Mouse (Mus musculus) thymus, postnatal 10 days (tissue): ENCODE measurements around the gene Insyn1.

ENCODE experiments used
- DNase-seq, 2 experiments: peaks; one replicate each; pipeline ENCODE4 v3.0.0; 2021; ENCODE audit warnings: low spot score in 2 of 2

Insyn1 gene

DNA sequence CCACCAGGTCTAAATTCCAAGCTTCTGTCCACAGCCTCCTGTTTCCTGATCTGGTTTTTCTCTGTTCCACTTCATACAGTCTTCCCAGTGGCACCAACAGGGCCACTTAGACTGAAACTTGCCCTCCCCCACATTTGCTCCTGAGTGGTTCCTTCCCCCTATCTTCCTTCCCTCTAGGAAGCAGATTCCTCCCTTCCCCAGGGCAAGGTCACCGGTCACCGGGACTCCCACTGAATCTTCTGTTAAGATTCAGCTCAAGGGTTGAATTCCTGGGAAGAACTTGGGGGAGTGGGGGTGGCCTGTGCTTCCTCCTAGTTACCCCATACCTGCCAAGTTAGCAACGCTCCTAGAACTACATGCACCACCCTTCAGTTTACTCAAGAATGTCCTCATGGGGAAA is 1.3 kb upstream of the Insyn1 start:
- DNase-seq: no peak

DNA sequence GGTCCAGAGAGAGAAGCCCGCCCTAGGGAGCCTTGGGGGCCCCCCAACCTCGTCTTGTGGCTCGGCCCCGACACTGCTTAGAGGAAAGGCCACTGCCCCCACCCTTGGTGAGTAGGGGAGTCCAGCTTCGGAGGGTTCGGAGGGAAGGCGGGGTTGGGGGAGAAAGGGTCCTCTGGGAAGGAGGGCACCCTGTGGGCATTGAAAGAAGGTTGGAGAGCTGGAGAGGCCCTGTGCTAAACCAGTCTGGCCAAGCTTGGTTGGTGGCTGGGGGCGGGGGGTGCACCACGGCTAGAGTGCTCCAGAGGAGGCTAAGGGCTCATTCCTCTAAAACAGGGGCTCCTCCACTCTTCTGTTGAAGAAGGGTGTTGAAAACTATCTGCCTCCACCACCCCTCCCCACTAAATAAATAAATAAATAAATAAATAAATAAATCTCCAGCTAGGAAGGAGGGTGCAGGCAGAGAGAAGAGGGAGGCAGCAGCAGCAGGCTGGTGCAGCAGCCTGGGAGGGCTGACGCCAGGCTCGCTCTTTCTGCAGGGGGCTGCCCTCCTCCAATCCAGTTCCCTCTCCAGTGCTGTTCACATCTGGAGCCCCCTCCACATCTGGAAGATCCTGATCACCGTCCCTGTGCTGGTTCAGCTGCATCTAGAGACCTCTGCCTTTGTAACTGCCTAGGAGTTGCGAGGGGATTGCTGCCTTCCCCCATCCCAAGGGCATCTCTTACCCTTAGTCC is 896 bp downstream of the Insyn1 start:
- DNase-seq: no peak

DNA sequence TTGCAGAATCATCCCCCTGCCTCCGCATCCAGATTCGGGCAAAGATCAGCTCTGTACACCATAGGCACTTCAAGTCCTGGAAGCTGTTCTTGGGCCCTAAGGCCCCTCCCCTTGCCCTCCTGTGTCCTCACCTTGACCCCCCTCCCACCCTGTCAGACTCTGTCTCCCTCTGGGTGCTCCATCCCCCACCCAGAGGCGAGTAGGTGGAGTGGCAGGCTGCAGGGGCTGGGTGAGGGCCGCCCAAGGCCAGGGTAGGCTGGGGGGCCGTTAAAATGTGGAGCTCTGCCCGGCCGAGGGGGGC is 1.4 kb downstream of the Insyn1 start:
- DNase-seq: no peak

DNA sequence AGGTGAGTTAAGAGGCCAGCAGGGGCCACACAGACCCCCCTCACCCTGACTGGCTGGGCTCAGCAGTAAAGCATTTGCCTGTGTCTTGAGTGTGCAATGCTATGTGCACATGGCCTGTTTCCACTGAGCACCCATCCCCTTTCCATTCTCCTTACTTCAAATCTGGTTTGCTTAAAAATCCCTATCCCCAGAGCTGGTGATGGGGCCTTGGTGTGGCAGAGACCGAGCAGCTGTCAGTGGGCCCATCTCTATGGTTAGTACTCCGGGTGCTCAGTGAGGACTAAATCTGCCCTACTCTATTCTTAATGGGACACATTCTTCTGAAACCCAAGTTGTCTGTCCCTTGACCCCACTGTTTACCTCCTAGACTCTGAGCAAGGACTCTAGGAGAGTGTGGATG is 2.0 kb downstream of the Insyn1 start:
- no peak for DNase-seq

DNA sequence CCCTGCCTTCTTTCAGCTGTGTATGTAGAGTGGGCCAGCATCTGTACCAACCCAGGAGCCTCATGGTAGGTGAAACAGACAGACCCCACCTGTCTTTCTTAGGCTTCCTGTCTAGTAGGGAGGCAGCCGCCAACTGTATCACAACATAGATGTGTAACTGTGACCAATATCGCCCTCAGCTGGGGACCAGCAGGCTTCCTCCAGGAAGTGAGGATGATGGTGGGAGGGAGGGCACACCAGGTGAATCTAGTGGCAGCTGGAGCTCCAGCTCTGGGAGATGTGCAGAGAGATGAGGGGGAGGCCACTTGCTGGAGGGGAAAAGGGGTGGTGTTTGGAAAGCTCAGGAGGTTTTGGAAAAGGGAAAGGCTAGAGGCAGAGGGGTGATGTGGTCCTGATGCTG is 6.6 kb downstream of the Insyn1 start:
- no peak for DNase-seq

DNA sequence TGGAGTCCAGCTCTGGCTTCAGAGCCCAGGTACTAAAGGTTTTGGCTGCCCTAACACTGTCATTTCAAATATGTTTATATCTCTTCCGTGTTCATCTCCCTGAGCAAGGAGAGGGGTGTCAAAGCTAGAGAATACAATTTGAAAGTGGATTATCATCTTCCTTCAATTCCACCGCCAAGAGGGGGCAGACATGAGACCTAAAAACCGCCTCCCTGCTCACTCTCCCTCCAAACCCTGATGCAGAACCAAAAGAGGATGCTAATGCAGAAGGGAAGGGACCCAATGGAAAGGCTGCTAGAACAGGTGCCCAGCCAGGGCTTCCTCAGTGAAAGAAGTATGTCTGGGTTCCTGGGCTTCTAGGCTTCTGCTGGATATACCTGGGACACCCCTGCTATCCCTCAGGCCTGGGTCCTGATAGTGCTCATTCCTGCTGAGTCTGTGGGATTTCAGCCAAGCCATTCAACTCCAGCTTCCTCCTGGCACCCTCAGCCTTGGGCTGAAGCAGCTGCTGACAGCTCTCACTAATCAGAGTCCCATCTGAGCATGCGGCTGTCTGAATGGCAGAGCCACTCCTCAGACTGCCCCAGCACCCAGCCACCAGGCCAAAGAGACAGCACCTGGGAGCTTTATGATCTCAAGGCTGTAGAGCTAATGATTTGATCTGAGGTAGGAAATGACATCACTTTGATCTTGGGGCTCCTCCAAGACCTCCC is 8.2 kb downstream of the Insyn1 start:
- peak in 1 of 2 experiments; percentile 35 for DNase-seq

DNA sequence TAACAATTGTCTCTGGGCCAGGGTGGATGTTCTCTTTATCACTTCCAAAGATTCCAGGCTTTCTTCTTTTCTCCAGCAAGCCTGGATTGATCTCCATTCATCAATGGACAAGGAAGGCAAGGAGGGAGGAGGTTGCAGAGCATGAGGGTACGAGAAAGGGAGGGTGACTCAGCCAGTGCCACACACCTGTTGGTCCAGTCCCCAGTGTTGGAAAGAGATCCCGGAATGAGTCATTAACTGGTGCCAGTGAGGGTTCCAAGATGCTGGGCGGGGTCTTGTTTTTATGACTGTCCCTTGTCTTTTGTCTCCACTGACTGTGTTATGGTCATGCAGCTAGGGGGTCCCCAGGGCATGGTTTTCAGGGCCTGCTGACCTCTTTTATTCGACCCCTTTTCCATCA is 9.5 kb downstream of the Insyn1 start:
- no peak for DNase-seq

DNA sequence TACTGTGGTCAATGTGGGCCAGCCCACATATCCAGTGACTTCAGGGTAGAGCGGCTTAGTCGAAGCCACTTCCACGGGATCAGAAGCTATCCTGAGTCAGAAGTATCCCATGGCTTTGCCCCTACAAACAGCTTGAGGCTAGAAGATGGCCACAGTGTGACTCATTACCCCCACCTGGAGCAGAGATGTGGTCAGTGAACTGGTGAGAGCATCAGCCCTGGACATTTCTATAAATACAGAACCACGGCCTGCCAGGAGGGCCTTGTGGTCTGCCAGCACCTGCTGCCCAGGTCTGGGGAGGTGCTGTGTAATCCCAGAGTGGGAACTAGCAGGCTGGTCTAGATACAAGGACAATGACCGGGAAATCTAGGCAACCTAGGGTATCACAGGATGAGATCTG is 12.5 kb downstream of the Insyn1 start:
- DNase-seq: no peak

DNA sequence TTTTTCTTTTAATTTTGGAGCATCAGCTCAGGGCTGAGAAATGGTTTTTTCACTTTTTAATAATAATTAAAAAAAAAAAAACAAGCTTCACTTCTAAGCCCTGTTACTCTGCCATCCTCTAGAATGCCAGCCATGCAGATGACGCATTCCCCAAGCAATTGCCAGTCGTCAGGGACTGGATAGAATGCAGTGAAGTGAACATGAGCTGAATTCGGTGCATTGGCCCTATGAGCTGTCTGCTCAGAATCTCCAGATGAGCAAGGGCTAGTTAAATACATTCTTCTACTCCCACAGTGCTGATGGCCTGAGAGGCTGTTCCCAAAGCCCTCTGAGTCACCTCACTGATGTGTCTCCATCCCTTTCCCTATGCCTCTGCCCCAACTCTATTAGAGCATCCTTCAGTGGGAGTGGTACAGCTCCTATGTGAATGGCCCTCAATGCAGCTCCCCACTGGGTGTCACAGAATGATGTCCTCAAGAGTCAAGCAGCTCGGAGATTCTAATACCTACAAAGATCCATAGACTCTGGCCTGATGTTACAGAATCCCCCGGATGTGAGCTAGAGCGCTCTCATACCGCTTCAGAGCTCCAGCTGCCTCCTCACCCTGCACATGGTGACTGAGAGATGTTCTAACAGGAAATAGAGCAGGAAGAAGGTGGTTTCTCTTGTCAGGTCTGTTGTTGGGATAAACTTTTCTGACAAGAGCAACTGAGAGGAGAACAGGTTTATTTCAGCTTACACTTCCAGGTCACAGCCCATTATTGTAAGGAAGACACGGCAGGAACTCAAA is 19.0 kb downstream of the Insyn1 start:
- DNase-seq: peak; percentile 49 to 57

DNA sequence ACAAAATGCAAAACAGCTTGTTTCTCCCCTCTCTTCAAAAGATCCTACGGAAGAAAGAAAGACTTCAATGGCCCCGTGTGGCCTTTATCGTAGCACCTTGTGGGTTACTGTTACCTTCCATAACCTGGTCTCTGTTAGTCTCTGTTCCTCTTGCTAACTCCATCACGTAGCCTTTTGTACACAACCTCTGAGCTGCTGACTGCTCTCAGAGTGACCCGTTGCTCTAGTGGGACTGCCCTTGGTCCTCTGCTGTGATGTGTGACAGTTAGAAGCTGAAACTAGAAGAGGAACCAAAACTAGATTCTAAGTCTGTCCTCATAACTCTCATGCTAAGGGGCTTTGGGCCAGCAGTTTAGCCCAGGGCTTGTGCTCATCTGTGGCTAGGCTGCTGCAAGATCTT is 22.0 kb downstream of the Insyn1 start:
- DNase-seq: no peak

DNA sequence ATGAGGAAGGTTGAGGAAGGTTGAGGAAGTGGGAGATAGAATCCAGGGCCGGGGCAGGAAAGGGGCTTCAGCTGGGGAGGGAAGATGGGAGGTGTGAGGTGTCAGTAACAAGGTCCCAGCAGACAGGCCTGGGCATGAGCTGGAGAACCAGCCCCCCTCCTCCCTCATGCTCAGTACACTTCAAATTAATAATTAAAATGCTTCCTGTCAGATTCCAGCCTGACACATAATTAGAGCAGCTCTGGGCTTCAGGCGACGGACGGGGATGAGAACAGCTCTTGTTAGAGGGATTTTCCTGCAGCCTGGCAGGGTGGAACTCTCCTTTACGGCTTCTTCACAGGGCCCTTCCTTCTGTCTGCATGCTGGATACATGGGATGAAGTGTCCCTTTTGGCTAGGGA is 25.3 kb downstream of the Insyn1 start:
- DNase-seq: no peak

DNA sequence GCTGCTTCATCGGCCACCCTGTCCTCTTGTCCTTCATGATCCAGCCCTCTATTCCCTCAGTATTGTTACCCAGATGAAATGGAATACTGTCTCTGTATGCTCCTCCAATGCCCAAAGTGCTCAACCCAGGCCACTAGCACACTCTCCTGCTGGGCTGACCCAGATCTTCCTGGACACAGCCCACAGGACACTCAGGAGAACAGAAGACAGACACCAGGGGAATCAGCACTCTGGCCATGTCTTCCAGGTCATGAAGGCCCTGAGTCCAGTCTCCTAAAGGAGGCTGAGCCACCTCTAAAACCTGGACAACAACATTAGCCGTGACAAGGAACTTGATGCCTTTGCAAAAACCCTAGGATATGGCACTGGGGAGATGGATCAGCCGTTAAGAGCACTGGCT is 28.1 kb downstream of the Insyn1 start:
- no peak for DNase-seq

DNA sequence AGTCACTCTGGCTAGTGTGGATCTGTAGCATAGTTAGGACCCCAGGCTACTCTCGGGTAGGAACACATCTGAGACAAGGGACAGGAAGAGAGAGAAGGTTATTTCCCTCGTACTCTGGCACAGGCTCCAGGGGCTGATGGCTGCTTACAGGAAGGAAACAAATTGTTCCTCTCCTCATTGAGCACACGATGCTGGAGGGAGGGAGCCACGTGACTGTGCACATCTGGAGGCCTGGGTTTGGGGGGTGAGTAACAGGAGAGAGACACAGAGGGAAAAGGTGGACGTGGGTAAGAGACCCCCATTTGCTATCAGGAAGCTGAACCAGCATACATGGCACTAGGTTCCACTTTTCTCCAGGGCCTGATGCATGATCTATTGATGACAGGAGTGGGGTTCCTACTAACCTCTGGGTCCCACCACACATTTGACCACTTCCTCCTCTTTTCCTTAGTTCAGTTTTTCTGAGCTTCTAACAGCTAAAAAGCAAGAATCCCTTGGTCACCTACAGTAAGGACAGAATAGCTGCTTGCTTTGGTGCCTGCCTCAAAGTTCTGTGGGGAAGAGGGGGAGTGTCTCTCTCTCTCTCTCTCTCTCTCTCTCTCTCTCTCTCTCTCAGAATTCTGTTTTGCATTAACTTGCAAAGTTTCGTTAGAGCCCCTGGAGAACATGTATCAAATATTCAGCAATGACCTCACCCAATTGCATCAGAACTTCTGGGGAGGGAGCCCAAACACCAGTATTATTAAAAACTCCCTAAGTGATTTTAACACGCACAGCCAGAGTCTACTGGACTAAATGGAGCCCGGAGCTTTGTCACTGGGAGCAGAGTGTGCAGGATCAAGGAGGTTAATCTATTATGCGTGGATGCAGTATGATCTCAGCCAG is 29.7 kb downstream of the Insyn1 start:
- DNase-seq: no peak

DNA sequence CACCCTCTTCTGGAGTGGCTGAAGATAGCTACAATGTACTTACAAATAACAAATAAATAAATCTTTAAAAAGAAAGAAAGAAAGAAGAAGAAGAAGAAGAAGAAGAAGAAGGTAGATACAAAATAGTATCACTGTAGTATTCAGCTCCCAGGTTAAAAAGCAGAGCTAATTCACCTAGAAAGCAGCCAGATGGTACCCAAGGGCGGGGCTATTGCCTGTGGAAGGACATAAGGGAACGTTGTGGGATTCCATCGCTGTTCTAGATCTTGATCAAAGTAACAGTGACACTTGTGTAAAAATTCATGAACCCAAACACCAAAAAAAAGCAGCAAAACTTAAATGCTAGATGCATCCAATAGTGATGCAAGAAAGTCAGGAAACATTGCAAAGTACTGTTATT is 31.6 kb downstream of the Insyn1 start:
- DNase-seq: no peak

DNA sequence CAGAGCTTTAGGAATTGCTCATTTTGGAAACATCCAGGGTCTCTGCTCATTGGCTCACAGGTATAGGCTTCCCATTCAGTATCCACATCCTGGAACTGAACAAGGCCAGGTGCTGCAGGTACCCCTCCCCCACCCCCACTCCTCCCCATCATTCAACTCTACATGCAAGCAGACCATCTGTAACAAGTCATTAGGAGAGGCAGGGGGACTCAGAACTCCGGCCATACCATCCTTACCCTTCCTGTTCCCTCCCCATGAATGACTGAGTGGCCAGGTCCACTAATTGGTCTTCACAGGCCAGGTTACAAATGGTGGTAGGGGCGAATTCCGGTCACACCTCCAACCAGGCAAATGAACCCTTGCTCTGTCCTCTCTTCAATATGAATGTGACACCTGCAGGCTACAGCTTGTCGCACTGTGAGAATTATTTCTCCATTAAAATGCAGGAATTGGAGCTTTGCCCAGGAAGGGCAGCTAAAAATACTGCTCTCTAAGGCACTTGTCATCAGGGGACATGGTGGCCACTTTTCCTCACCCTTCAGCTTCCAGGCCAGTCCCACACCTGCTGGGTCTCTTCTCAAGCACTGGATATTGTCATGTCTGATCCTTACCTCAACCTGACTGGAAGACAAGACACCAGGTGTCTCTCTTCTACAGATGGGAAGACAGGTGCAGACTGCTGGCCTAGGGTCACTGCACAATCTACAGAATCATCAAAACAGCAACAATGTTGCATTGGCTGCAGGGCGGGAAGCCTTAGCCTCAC is 32.6 kb downstream of the Insyn1 start:
- no peak for DNase-seq

DNA sequence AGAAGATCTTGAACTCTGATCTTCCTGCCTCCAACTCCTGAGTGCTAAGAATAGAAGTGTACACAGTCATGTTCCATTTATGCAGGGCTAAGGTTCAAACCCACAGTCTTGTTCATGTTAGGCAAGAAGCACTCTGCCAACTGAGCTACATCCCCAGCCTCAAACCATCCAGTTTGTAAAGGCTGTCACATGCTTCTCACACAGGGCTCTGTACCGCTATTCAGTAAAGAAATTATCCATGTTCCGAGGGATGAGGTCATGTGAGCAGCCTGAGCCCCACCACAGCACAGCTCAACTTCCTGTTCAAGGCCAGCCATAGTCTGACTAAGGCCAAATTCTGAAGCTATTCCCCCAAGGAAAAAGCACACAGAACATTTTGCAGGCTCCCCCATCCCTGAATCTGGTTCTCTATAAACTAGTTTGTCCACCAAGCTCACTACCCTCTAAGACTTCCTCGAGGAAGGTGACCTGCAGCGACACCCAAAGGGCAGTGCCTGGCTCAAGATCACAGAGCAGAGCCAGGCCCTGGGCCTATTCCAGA is 33.5 kb downstream of the Insyn1 start:
- DNase-seq: no peak

DNA sequence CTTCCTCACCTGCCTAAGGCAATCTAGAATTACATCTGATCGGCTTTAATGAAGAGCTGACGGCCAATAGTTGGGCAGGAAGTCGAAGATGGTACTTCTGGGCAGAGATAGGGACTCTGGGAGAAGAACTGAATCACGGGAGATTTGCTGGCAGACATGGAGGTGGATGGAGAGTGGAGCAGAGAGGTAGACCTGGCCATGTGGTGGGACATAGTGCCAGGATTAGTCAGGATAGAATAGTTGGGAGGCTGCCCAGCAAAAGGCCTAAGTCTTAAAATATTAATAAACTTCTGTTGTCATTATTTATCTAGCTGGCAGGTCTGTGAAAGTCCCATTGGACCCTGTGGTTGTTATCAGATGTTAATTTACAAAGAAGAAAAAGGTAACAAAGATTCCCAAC is 36.7 kb downstream of the Insyn1 start:
- DNase-seq: no peak

DNA sequence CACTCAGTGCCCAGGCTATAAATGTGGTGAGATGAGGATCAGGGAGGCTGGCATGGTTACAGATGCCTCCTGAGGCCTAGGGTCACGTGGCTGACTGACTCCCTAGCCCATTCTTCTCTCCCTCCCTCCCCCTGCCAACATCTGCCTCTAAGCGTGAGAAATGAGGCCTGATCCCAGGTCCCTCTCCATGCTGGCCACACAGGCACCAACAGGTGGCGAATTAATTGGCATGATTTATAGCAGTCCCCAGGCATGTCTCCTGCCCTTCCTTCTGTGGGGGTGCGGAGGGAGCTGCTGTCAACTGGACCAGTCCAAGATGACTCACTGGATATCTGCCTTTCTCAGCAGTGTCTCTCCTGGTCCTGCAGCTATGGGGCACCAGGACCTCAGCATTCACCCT is 39.4 kb downstream of the Insyn1 start:
- DNase-seq: no peak

DNA sequence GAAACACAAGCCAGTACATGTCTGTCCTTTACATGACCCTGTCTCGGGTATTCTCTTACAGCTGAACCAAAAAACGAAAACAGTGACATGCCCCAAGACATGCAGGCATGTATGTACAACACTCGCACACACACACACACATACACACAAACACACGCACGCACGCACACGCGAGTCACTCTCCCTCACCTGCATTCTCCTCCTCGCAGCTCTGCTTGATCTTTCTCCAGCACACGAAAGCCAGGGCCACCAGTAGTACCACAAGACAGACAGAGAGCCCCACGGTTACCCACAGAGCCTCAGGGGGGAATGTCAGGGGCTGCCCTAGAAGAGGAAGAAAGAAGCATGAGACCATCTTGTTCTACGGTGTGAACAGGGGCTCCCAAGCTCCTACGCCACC is 42.0 kb downstream of the Insyn1 start:
- DNase-seq: no peak

DNA sequence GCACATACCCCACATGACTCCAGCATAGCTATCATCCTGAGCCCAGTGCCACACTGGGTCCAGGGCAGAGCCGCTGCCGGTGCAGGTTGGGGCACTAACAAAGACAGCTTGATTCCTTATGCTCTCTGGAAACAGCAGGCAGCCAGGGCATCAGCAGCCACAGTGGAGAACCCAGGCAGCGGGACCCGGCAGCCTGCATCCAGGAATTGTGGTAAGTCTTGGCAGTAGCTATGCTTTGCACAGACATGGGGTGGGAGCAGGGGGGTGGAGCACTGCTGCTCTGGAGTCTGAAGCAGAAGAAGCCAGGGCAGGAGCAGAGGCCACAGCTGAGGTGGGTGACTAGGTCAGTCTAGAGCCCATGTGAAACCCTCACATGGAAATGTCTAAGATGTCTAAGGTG is 43.8 kb downstream of the Insyn1 start:
- no peak for DNase-seq

DNA sequence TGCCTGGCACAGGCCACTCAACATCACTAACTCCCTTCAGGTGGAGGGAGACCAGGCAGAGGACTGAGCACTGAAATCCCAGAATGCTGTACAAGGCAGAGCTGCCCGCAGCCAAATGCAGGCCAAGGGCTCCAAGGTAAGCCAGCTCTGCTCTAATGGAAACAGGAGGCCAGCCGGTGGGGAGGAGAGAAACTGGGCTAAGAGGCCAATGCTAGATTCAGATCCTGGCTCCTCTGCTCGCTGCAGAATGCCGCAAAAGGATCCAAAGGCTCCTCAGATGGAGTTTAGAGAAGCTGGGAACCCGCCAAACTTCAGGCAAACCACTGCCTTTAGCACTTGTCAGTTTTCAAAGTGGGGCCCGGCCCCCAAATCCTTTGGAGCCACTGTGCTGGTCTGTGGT is 44.9 kb downstream of the Insyn1 start:
- DNase-seq: no peak
